ENCODE assay signal across 7 mouse cellular contexts in the genomic region with DNA sequence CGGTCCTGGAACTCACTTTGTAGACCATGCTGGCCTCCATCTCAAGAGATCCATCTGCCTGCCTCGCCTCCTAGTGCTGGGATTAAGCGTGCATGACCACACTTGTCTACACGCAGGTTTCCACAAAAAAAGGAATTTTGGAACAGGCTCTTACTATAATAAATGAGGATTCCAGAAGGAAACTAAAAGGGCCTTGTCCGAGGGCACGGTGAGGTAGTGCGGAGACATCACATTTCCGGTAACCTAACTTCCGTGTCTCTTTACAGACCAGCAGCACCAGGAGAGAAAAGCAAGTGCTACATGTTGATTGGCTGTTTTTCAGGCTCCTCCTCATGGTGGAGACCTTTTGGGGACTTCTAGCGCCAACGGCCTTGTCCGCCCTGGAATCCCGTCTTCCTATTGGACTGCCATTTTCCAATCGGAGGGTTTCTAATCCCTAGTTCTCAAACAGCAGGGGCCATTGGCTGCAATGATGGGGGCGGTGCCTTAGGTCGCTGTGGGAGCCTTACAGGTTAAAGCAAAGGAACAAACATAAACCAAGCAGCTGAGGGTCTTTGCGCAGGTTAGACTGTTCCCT. TPM values are rescaled to one million over a fixed set of nuclear protein-coding genes. Genes with fewer than 3 reads are reported as not detected.
DNase-seq lines count a peak whose midpoint lies in the region; ATAC-seq and TF ChIP-seq lines count a peak whose summit lies in the region.

TSS of gene Phkg2 (plus strand) at position 446 of the 577 bp plus-strand sequence.

- intact Hi-C loops in left cerebral cortex, postnatal 4 days (cut with DNase I), result no loop called here

- WGBS in embryonic facial prominence, embryonic 10.5 days, result under 1% methylated on average over 17 of the region's 17 CpGs
- under 1% methylated on average over 17 of the region's 17 CpGs for WGBS in intestine, postnatal 0 days
- WGBS in midbrain, embryonic 12.5 days, result under 1% methylated on average over 16 of the region's 17 CpGs
- WGBS in small intestine, adult 2 months, result 1% methylated on average over 17 of the region's 17 CpGs

- 0 out of 2 replicates have a peak, but pooled peaks have one; percentile 10 for TF ChIP-seq CTCF in intestine, postnatal 0 days (IDR thresholded peaks at IDR 0.05; ENCODE audit: low read depth)
- no peak for TF ChIP-seq CTCF in small intestine, adult 2 months (IDR thresholded peaks at IDR 0.05; ENCODE audit: extremely low read depth, insufficient read length, insufficient replicate concordance, low read depth, low read length)

- H3K4me3 ChIP-seq in embryonic facial prominence, embryonic 10.5 days, result peak within 1 kb of the TSS; percentile 93
- peak within 1 kb of the TSS; percentile 73 for H3K4me3 ChIP-seq in intestine, postnatal 0 days (ENCODE audit: low read depth, low read length)
- peak within 1 kb of the TSS; percentile 64 for H3K4me3 ChIP-seq in midbrain, embryonic 12.5 days
- peak within 1 kb of the TSS; percentile 85 for H3K4me3 ChIP-seq in small intestine, adult 2 months (ENCODE audit: low read depth, low read length)

- peak; percentile 60; the same call in 1 of the 2 replicates for TF ChIP-seq POLR2A in small intestine, adult 2 months (IDR thresholded peaks at IDR 0.05; ENCODE audit: low read depth, low read length)

- peaks cover 27% of the 10 kb centered on the region for H3K4me1 ChIP-seq in embryonic facial prominence, embryonic 10.5 days
- H3K4me1 ChIP-seq in intestine, postnatal 0 days (replicated peaks; ENCODE audit: control insufficient read depth, insufficient read depth, low read length), result no peaks in the 10 kb centered on the region
- peaks cover 21% of the 10 kb centered on the region for H3K4me1 ChIP-seq in midbrain, embryonic 12.5 days
- peaks cover 5% of the 10 kb centered on the region; the same call in 1 of the 2 replicates for H3K4me1 ChIP-seq in small intestine, adult 2 months (ENCODE audit: control insufficient read depth, insufficient read depth, insufficient read length, low read length)

- H3K27ac ChIP-seq in embryonic facial prominence, embryonic 10.5 days (replicated peaks), result peak within 1 kb of the TSS; percentile 92
- H3K27ac ChIP-seq in intestine, postnatal 0 days (ENCODE audit: low read depth, low read length), result peak within 1 kb of the TSS; percentile 62
- H3K27ac ChIP-seq in midbrain, embryonic 12.5 days (replicated peaks), result peak within 1 kb of the TSS; percentile 69
- peak within 1 kb of the TSS; percentile 57 for H3K27ac ChIP-seq in small intestine, adult 2 months (ENCODE audit: insufficient read depth, low read depth, low read length)

- peak within 1 kb of the TSS; percentile 92 for H3K4me2 ChIP-seq in intestine, postnatal 0 days (replicated peaks; ENCODE audit: low read depth)
- peak within 1 kb of the TSS; percentile 87 for H3K4me2 ChIP-seq in midbrain, embryonic 12.5 days (replicated peaks)

- peak; percentile 97 for DNase-seq in adrenal gland, postnatal 14 days
- DNase-seq in embryonic facial prominence, embryonic 10.5 days (ENCODE audit: low spot score), result peak; percentile 92
- peak; percentile 95 for DNase-seq in gonadal fat pad, adult 2 months (ENCODE audit: low read depth)
- peak; percentile 89 for DNase-seq in left cerebral cortex, postnatal 4 days

- ATAC-seq in intestine, postnatal 0 days, result peak; percentile 99
- ATAC-seq in midbrain, embryonic 12.5 days (ENCODE audit: low FRiP score, low read depth), result peak; percentile 98

- H3K9me3 ChIP-seq in embryonic facial prominence, embryonic 10.5 days, result no peaks in the 10 kb centered on the region
- no peaks in the 10 kb centered on the region for H3K9me3 ChIP-seq in intestine, postnatal 0 days (ENCODE audit: control insufficient read depth)
- H3K9me3 ChIP-seq in midbrain, embryonic 12.5 days, result no peaks in the 10 kb centered on the region

- H3K9ac ChIP-seq in intestine, postnatal 0 days (ENCODE audit: low read depth, low read length), result peak within 1 kb of the TSS; percentile 60
- peak within 1 kb of the TSS; percentile 85 for H3K9ac ChIP-seq in midbrain, embryonic 12.5 days (replicated peaks)

- peaks cover 39% of the 10 kb centered on the region for H3K36me3 ChIP-seq in embryonic facial prominence, embryonic 10.5 days (replicated peaks)
- H3K36me3 ChIP-seq in intestine, postnatal 0 days (ENCODE audit: control insufficient read depth, insufficient read depth), result peaks cover 17% of the 10 kb centered on the region
- peaks cover 13% of the 10 kb centered on the region for H3K36me3 ChIP-seq in midbrain, embryonic 12.5 days
- peaks cover 16% of the 10 kb centered on the region for H3K36me3 ChIP-seq in small intestine, adult 2 months (ENCODE audit: control insufficient read depth, insufficient read depth, low read length)

- no peaks in the 10 kb centered on the region for H3K27me3 ChIP-seq in embryonic facial prominence, embryonic 10.5 days (replicated peaks; ENCODE audit: low read depth, poor library complexity, severe bottlenecking)
- H3K27me3 ChIP-seq in intestine, postnatal 0 days (replicated peaks; ENCODE audit: control insufficient read depth, insufficient read depth, low read length), result no peaks in the 10 kb centered on the region
- H3K27me3 ChIP-seq in midbrain, embryonic 12.5 days, result no peaks in the 10 kb centered on the region
- H3K27me3 ChIP-seq in small intestine, adult 2 months (ENCODE audit: control insufficient read depth, insufficient read depth, low read length), result no peaks in the 10 kb centered on the region

RNA-seq across cellular contexts. Expression of gene Phkg2, which starts in this region (rescaled TPM):
- total RNA-seq in adrenal gland, postnatal 14 days (2021), result 36.6 and 44.4 TPM in 2 replicates
- 40.7 and 43.4 TPM in 2 replicates for polyA plus RNA-seq in embryonic facial prominence, embryonic 10.5 days (2016; fragmentation: Nextera tagmentation; extraction: Ambion mirVana)
- polyA plus RNA-seq in gonadal fat pad, adult 2 months (2012; rRNA removed), result 65.7 and 72.1 TPM in 2 replicates
- 25.1 and 25.7 TPM in 2 replicates for polyA plus RNA-seq in intestine, postnatal 0 days (2015; fragmentation: Nextera tagmentation; extraction: Ambion mirVana)
- 10 to 100 TPM; 69.5 to 70.1 TPM for total RNA-seq in left cerebral cortex, postnatal 4 days (2021)
- polyA plus RNA-seq in midbrain, embryonic 12.5 days (2016; fragmentation: Nextera tagmentation; extraction: Ambion mirVana), result 53.6 and 54.1 TPM in 2 replicates
- polyA plus RNA-seq in small intestine, adult 2 months (2012; rRNA removed), result 23.3 and 43.2 TPM in 2 replicates

Comparison
In these comparisons a context has a peak if more than half of its experiments do, and no peak if none do; other contexts are left out.
1. Peak in every context shown above with its lines: DNase-seq, ATAC-seq, H3K4me3 ChIP-seq and H3K27ac ChIP-seq.